Mouse (Mus musculus) monocyte, adult 59 days (primary cell): Measurements from ENCODE around the gene Steap1. TPM values are rescaled to one million over a fixed set of nuclear protein-coding genes. Genes with fewer than 3 reads are reported as not detected.

Source experiments
- total RNA-seq, 2 experiments: library from RNA; stranded (reverse); gene quantifications; one replicate each; pipeline ENCODE4 v1.2.4; 2023

Gene Steap1
- total RNA-seq, result not detected

DNA sequence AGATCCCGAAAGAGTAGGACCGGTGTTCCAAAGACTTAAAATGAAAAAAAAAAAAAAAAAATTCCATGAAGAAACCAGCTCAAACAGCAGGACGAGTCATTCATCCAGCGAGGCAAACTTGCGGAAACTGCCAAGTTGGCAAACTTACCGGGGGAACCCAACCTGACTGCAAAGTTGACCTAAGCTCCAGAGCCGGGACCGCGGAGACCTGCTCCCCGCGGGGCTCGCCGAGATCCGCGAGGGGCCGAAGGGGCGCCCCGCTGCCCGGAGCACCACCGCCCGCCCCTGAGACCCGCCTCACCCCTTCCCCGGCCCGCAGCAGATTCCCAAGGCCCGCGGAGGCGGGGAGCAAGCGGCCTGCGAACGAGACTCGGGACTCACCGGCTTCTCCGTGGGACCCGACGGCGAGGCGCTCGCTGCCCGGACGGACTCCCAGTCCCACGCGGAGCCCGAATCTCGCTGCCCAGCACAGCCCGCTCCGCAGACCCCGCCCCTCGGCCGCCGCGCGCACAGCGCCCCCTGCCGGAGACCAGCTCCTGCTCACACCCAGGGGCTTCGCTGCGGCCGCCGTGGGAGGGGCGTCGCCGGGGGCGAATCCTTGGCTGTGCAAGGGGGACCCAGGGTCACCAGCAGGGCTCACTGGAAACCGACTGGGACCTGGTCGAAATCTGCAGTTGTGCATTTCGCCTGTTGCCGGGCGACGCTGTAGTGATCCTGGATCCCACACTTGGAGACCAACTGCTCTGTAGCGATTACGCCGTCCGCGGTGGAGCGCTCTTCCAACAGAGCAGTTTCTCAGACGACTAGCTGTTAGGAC is at the start of gene Steap1:
Gene Steap1 (minus strand): TSS at position 461 of the 817 bp plus-strand sequence.

GRCm38 (mm10) chr5:5693956-5694653 is 55.0 kb downstream of the Steap1 start, which contains the start of gene Steap2:
TSS of gene Steap2 (minus strand) at chr5:5694578.

Other genes starting within 250 kb of the Steap1 start
- 1 to 10 TPM in 1 of 2 experiments, under 1 TPM in 1; 0.70 to 1.0 TPM for gene Cldn12, start 234.4 kb downstream of the Steap1 start, total RNA-seq
- 10 to 100 TPM; 13.9 to 14.9 TPM for gene Gtpbp10, start 189.8 kb downstream of the Steap1 start, total RNA-seq
- not detected for gene Gm8773, start 175.5 kb downstream of the Steap1 start, total RNA-seq
- not detected for gene Cfap69, start 85.1 kb downstream of the Steap1 start, total RNA-seq
- gene Steap2, start 54.7 kb downstream of the Steap1 start, total RNA-seq, result not detected